Mouse (Mus musculus) spleen, adult 2 months (tissue): ENCODE data around the gene Olfr597.

Source experiments
- CTCF ChIP-seq: fragments of 200-500 bp; IDR thresholded peaks from 2 replicates; pipeline ENCODE4 v1.5.1; 2011; ENCODE audit warnings: mild to moderate bottlenecking, inconsistent platforms; ENCODE audit not compliant: insufficient read depth, insufficient read length, insufficient replicate concordance; ENCODE audit errors: extremely low read depth
- POLR2A ChIP-seq: fragments of 200-500 bp; IDR thresholded peaks from 2 replicates; pipeline ENCODE4 v1.6.1; 2011; ENCODE audit warnings: low read depth, low read length, inconsistent platforms

GRCm38 (mm10) chr7:103323268-103323667, 7.2 kb downstream of the Olfr597 start, which contains the start of gene Olfr598:
- no peak for TF ChIP-seq POLR2A
- no peak for TF ChIP-seq CTCF
